Mouse (Mus musculus): ENCODE data around the gene Serpina3m. TPM values are rescaled to one million over a fixed set of nuclear protein-coding genes. Genes with fewer than 3 reads are reported as not detected.
"Not testable (repeated sequence)": the region's sequence is repeated elsewhere in the genome, so short reads cannot be mapped to it uniquely, and the experiment has no call there.

Serpina3m gene
- polyA plus RNA-seq, 1 experiment = not detected

GRCm38 (mm10) chr12:104345181-104345580, 6.9 kb downstream of the Serpina3m start:
- Histone ChIP-seq H3K4me3 (ENCODE audit: insufficient read depth, low read length) (no peak overlapping the region), H3K27ac (ENCODE audit: insufficient read depth, low read depth, low read length) (no peak overlapping the region), H3K4me1 (ENCODE audit: control insufficient read depth, insufficient read depth, low read length) (no peaks in the 10 kb centered on the region)
- TF ChIP-seq CTCF (IDR thresholded peaks at IDR 0.05; ENCODE audit: low read depth, low read length) (no peak), POLR2A (IDR thresholded peaks at IDR 0.05; ENCODE audit: borderline replicate concordance, low read depth, low read length) (no peak)

GRCm38 (mm10) chr12:104345707-104346106, 7.4 kb downstream of the Serpina3m start:
- Histone ChIP-seq H3K4me1 (ENCODE audit: control insufficient read depth, insufficient read depth, low read length) (no peaks in the 10 kb centered on the region), H3K4me3 (ENCODE audit: insufficient read depth, low read length) (no peak overlapping the region), H3K27ac (ENCODE audit: insufficient read depth, low read depth, low read length) (no peak overlapping the region)
- TF ChIP-seq POLR2A (IDR thresholded peaks at IDR 0.05; ENCODE audit: borderline replicate concordance, low read depth, low read length) (no peak), CTCF (IDR thresholded peaks at IDR 0.05; ENCODE audit: low read depth, low read length) (no peak)

- H3K27ac ChIP-seq (ENCODE audit: insufficient read depth, low read depth, low read length) = no peak overlapping the region
- no peak for TF ChIP-seq CTCF (IDR thresholded peaks at IDR 0.05; ENCODE audit: low read depth, low read length)
- TF ChIP-seq POLR2A (IDR thresholded peaks at IDR 0.05; ENCODE audit: borderline replicate concordance, low read depth, low read length) = no peak
- no peak overlapping the region for H3K4me3 ChIP-seq (ENCODE audit: insufficient read depth, low read length)
- no peaks in the 10 kb centered on the region for H3K4me1 ChIP-seq (ENCODE audit: control insufficient read depth, insufficient read depth, low read length)
Measured at GRCm38 (mm10) chr12:104347091-104347490, 8.8 kb downstream of the Serpina3m start.

DNA sequence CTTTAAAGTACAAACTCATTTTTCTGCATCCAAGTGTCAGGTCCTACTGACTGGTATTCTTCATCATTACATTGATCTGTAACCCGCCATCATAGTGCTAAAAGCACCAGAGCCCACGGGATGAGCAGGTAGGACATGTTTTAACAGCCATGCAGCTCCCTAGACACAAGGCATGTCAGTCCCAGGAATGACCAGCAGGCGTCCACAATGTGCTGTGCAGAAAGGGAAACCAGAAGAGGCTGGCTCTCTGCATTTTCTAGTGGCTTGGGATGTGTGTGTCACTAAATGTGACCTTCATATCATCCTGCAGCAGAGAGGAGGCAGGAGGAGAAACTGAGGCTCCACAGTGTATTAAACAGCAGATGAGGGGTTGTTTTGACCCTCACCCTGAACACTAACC, 13.5 kb downstream of the Serpina3m start:
- H3K4me1 ChIP-seq (ENCODE audit: control insufficient read depth, insufficient read depth, low read length); H3K4me3 ChIP-seq (ENCODE audit: insufficient read depth, low read length); H3K27ac ChIP-seq (ENCODE audit: insufficient read depth, low read depth, low read length): not testable (repeated sequence)

GRCm38 (mm10) chr12:104356006-104356405, 17.7 kb downstream of the Serpina3m start:
- Histone ChIP-seq H3K27ac (ENCODE audit: insufficient read depth, low read depth, low read length) (no peak overlapping the region), H3K4me3 (ENCODE audit: insufficient read depth, low read length) (no peak overlapping the region), H3K4me1 (ENCODE audit: control insufficient read depth, insufficient read depth, low read length) (no peaks in the 10 kb centered on the region)
- TF ChIP-seq CTCF (IDR thresholded peaks at IDR 0.05; ENCODE audit: low read depth, low read length) (no peak), POLR2A (IDR thresholded peaks at IDR 0.05; ENCODE audit: borderline replicate concordance, low read depth, low read length) (no peak)

DNA sequence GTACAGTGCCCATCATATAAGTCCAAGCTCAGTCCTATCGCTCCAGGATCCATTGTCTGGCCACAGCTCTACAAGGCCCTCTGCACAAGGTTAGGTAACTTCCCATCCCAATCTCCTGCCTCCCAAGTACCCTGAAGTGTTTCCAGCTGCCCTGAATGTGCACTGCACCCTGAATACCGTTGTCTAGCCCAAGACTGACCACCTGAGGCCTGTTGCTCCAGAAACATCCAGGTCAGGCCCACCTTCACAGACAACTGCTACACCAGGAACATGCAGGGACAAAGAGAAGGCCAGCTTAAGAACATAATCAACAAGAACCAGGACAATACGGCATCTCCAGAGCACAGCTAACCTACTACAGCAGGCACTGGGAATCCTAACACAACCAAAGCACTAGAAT, 31.7 kb downstream of the Serpina3m start:
- Histone ChIP-seq H3K4me1 (ENCODE audit: control insufficient read depth, insufficient read depth, low read length) (no peaks in the 10 kb centered on the region), H3K4me3 (ENCODE audit: insufficient read depth, low read length) (no peak overlapping the region)
- TF ChIP-seq POLR2A (IDR thresholded peaks at IDR 0.05; ENCODE audit: borderline replicate concordance, low read depth, low read length) (no peak), CTCF (IDR thresholded peaks at IDR 0.05; ENCODE audit: low read depth, low read length) (no peak)

GRCm38 (mm10) chr12:104377179-104377578, 38.9 kb downstream of the Serpina3m start:
- H3K4me3 ChIP-seq (ENCODE audit: insufficient read depth, low read length) = not testable (repeated sequence)

More for the DNA sequence above, 31.7 kb downstream of the Serpina3m start:
- no peak overlapping the region for H3K27ac ChIP-seq (ENCODE audit: insufficient read depth, low read depth, low read length)

GRCm38 (mm10) chr12:104378351-104378750, 40.1 kb downstream of the Serpina3m start:
- not testable (repeated sequence) for H3K27ac ChIP-seq (ENCODE audit: insufficient read depth, low read depth, low read length); H3K4me1 ChIP-seq (ENCODE audit: control insufficient read depth, insufficient read depth, low read length); H3K4me3 ChIP-seq (ENCODE audit: insufficient read depth, low read length)

More at GRCm38 (mm10) chr12:104377179-104377578, 38.9 kb downstream of the Serpina3m start:
- H3K27ac ChIP-seq (ENCODE audit: insufficient read depth, low read depth, low read length); H3K4me1 ChIP-seq (ENCODE audit: control insufficient read depth, insufficient read depth, low read length): not testable (repeated sequence)

GRCm38 (mm10) chr12:104378815-104379214, 40.5 kb downstream of the Serpina3m start:
- not testable (repeated sequence) for H3K27ac ChIP-seq (ENCODE audit: insufficient read depth, low read depth, low read length); H3K4me1 ChIP-seq (ENCODE audit: control insufficient read depth, insufficient read depth, low read length); H3K4me3 ChIP-seq (ENCODE audit: insufficient read depth, low read length)

GRCm38 (mm10) chr12:104379856-104380255, 41.6 kb downstream of the Serpina3m start:
- H3K4me1 ChIP-seq (ENCODE audit: control insufficient read depth, insufficient read depth, low read length) = no peaks in the 10 kb centered on the region
- no peak overlapping the region for H3K27ac ChIP-seq (ENCODE audit: insufficient read depth, low read depth, low read length)
- no peak overlapping the region for H3K4me3 ChIP-seq (ENCODE audit: insufficient read depth, low read length)
- TF ChIP-seq CTCF (IDR thresholded peaks at IDR 0.05; ENCODE audit: low read depth, low read length) (no peak), POLR2A (IDR thresholded peaks at IDR 0.05; ENCODE audit: borderline replicate concordance, low read depth, low read length) (no peak)

- not testable (repeated sequence) for H3K4me1 ChIP-seq (ENCODE audit: control insufficient read depth, insufficient read depth, low read length); H3K27ac ChIP-seq (ENCODE audit: insufficient read depth, low read depth, low read length); H3K4me3 ChIP-seq (ENCODE audit: insufficient read depth, low read length)
Measured at GRCm38 (mm10) chr12:104381071-104381604, 42.9 kb downstream of the Serpina3m start.

GRCm38 (mm10) chr12:104385987-104386386, 47.7 kb downstream of the Serpina3m start:
- not testable (repeated sequence) for H3K4me1 ChIP-seq (ENCODE audit: control insufficient read depth, insufficient read depth, low read length); H3K27ac ChIP-seq (ENCODE audit: insufficient read depth, low read depth, low read length); H3K4me3 ChIP-seq (ENCODE audit: insufficient read depth, low read length)

DNA sequence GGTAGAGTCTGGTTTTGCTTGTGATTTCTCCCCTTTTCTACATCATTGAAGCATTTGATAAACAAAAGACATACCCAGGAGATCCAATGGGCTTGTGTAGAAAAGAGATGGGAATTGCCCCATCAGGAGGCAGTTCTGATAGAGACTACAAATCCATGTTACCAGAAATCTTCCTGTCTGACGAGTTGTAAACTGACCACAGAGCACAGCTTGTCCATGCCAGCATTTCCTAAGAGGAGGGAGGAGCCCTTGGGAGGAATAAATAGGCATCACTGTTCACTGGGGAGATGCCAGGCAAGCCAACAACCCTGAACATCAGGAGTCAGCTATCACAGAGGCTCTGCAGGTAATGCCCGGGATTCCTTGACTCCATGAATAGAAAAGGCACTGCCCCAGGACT, 48.6 kb downstream of the Serpina3m start:
- not testable (repeated sequence) for H3K27ac ChIP-seq (ENCODE audit: insufficient read depth, low read depth, low read length); H3K4me1 ChIP-seq (ENCODE audit: control insufficient read depth, insufficient read depth, low read length); H3K4me3 ChIP-seq (ENCODE audit: insufficient read depth, low read length)

Data from bone marrow macrophage, adult 2 months (primary cell).